Comparison of ENCODE assay signal across 8 mouse cellular contexts in genomic region chr13:55726598-55727119, GRCm38 (mm10). TPM values are rescaled to one million over a fixed set of nuclear protein-coding genes. Genes with fewer than 3 reads are reported as not detected.
A peak's percentile ranks its signal among the peaks of the same experiment; 100 is the strongest.
DNase-seq lines count a peak whose midpoint lies in the region; ATAC-seq lines count a peak whose summit lies in the region.

No protein-coding gene starts in this region.

- H3K9ac ChIP-seq in embryonic facial prominence, embryonic 13.5 days: peak overlapping the region; percentile 84
- peak overlapping the region; percentile 57 for H3K9ac ChIP-seq in neural tube, embryonic 12.5 days

- H3K9me3 ChIP-seq in embryonic facial prominence, embryonic 13.5 days: no peaks in the 10 kb centered on the region
- no peaks in the 10 kb centered on the region for H3K9me3 ChIP-seq in neural tube, embryonic 12.5 days

- H3K4me3 ChIP-seq in embryonic facial prominence, embryonic 13.5 days: peak overlapping the region; percentile 63
- H3K4me3 ChIP-seq in neural tube, embryonic 12.5 days: peak overlapping the region; percentile 50

- H3K4me1 ChIP-seq in embryonic facial prominence, embryonic 13.5 days: no peaks in the 10 kb centered on the region
- no peaks in the 10 kb centered on the region for H3K4me1 ChIP-seq in neural tube, embryonic 12.5 days

- intact Hi-C loops in gastrocnemius, postnatal 36 days (cut with DNase I): loop anchor here (5.0 kb wide), 3 partner anchors 34 to 124 kb away; partner anchors contain the start of gene B230219D22Rik

- DNase-seq in embryo, embryonic 10 days (ENCODE audit: low spot score): peak; percentile 44
- DNase-seq in embryo, embryonic 9.5 days (ENCODE audit: extremely low spot score): no peak
- peak; percentile 15 to 24 for DNase-seq in B cell, adult 2 months
- peak; percentile 28 for DNase-seq in kidney, postnatal 14 days
- no peak for DNase-seq in gastrocnemius, postnatal 36 days

- peak overlapping the region; percentile 68 for H3K4me2 ChIP-seq in embryonic facial prominence, embryonic 13.5 days
- H3K4me2 ChIP-seq in neural tube, embryonic 12.5 days (replicated peaks): peak overlapping the region; percentile 58

- peak overlapping the region; percentile 98 for H3K27ac ChIP-seq in embryonic facial prominence, embryonic 13.5 days
- H3K27ac ChIP-seq in neural tube, embryonic 12.5 days: peak overlapping the region; percentile 79

- no peak for ATAC-seq in embryonic facial prominence, embryonic 13.5 days (ENCODE audit: insufficient number of reproducible peaks, insufficient read depth, low FRiP score, low TSS enrichment, low read depth)
- ATAC-seq in neural tube, embryonic 12.5 days (ENCODE audit: low FRiP score, low read depth): no peak
- ATAC-seq in CD4-positive, CD25-positive, alpha-beta regulatory T cell, adult 4 months: no peak

- no peaks in the 10 kb centered on the region for H3K27me3 ChIP-seq in embryonic facial prominence, embryonic 13.5 days
- H3K27me3 ChIP-seq in neural tube, embryonic 12.5 days (replicated peaks): no peaks in the 10 kb centered on the region

- H3K36me3 ChIP-seq in embryonic facial prominence, embryonic 13.5 days: peaks cover 36% of the 10 kb centered on the region
- peaks cover 22% of the 10 kb centered on the region for H3K36me3 ChIP-seq in neural tube, embryonic 12.5 days

- 4% methylated on average over 4 of the region's 4 CpGs for WGBS in embryonic facial prominence, embryonic 13.5 days
- 7% methylated on average over 4 of the region's 4 CpGs for WGBS in neural tube, embryonic 12.5 days

RNA-seq across cellular contexts. Expression of gene Pcbd2, which starts 0.5 kb away (rescaled TPM):
- polyA plus RNA-seq in embryonic facial prominence, embryonic 13.5 days (2015; fragmentation: Nextera tagmentation; extraction: Ambion mirVana): 44.3 and 61.4 TPM in 2 replicates
- polyA plus RNA-seq in neural tube, embryonic 12.5 days (2016; fragmentation: Nextera tagmentation; extraction: Ambion mirVana): 27.9 and 31.5 TPM in 2 replicates
- polyA plus RNA-seq in CD4-positive, CD25-positive, alpha-beta regulatory T cell, adult 4 months (2017; shearing (Covaris generic)): 1 to 10 TPM; 5.0 to 7.0 TPM
- 10 to 100 TPM; 15.5 to 20.6 TPM for total RNA-seq in gastrocnemius, postnatal 36 days (2021)

RNA-seq across cellular contexts. Expression of gene Txndc15, which starts 12.2 kb away (rescaled TPM):
- 109 and 110 TPM in 2 replicates for polyA plus RNA-seq in embryonic facial prominence, embryonic 13.5 days (2015; fragmentation: Nextera tagmentation; extraction: Ambion mirVana)
- 112 and 121 TPM in 2 replicates for polyA plus RNA-seq in neural tube, embryonic 12.5 days (2016; fragmentation: Nextera tagmentation; extraction: Ambion mirVana)
- polyA plus RNA-seq in CD4-positive, CD25-positive, alpha-beta regulatory T cell, adult 4 months (2017; shearing (Covaris generic)): 10 to 100 TPM; 26.6 to 27.0 TPM
- 10 to 100 TPM; 26.8 to 28.8 TPM for total RNA-seq in gastrocnemius, postnatal 36 days (2021)

RNA-seq across cellular contexts. Expression of gene B230219D22Rik, which starts 33.7 kb away (rescaled TPM):
- polyA plus RNA-seq in embryonic facial prominence, embryonic 13.5 days (2015; fragmentation: Nextera tagmentation; extraction: Ambion mirVana): 71.5 and 73.7 TPM in 2 replicates
- 74.6 and 78.9 TPM in 2 replicates for polyA plus RNA-seq in neural tube, embryonic 12.5 days (2016; fragmentation: Nextera tagmentation; extraction: Ambion mirVana)
- polyA plus RNA-seq in CD4-positive, CD25-positive, alpha-beta regulatory T cell, adult 4 months (2017; shearing (Covaris generic)): 10 to 100 TPM; 12.8 to 14.2 TPM
- 10 to 100 TPM; 23.7 to 28.5 TPM for total RNA-seq in gastrocnemius, postnatal 36 days (2021)

RNA-seq across cellular contexts. Expression of gene Catsper3, which starts 57.7 kb away (rescaled TPM):
- polyA plus RNA-seq in embryonic facial prominence, embryonic 13.5 days (2015; fragmentation: Nextera tagmentation; extraction: Ambion mirVana): not detected in 2 replicates
- polyA plus RNA-seq in neural tube, embryonic 12.5 days (2016; fragmentation: Nextera tagmentation; extraction: Ambion mirVana): not detected in 2 replicates
- under 1 TPM in 1 of 2 experiments, not detected in 1; 0.58 TPM for polyA plus RNA-seq in CD4-positive, CD25-positive, alpha-beta regulatory T cell, adult 4 months (2017; shearing (Covaris generic))
- total RNA-seq in gastrocnemius, postnatal 36 days (2021): under 1 TPM in 1 of 2 experiments, not detected in 1; 0.20 TPM

Comparison
In these comparisons a context has a peak if more than half of its experiments do, and no peak if none do; other contexts are left out.
1. DNase-seq: peak in embryo, embryonic 10 days (single experiment), B cell, adult 2 months (2 of 2) and kidney, postnatal 14 days (single experiment); none in embryo, embryonic 9.5 days (single experiment) and gastrocnemius, postnatal 36 days (0 of 2).